ENCODE assay signal across 14 mouse cellular contexts in the genomic region with DNA sequence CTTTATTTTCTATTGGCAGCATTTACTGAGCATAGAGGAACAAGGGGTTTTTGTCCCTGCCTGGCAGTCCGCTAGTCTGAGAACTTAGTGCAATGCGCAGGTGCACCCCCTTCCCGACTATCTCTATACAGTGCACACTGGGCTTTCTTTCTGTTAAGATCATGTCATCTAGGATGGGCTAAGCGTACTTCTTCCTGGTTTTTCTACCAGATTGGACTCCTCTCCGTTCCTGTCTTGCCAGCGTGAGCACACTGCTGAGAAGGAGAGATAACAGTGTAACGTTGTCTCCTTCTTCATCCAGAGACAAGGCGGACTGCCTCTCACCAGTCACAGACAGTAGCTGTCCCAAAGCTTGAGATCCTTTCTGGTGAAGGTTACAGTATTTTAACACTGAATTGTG.
"Had no signal": no experiment of that assay in that cellular context is flagged by ENCODE, and none has a peak within 500 bp of the region (broad histone marks: within the 10 kb centered on the region; RNA-seq: fewer than 3 reads in every experiment).

No protein-coding gene starts in this region.

- ATAC-seq: inflammation-experienced regulatory T-cells, adult 6 months; intestine, postnatal 0 days had no signal

- H3K27ac ChIP-seq: kidney, postnatal 0 days; limb, embryonic 12.5 days; lung, embryonic 15.5 days; macrophage; neural tube, embryonic 12.5 days; stomach, embryonic 15.5 days had no signal

- H3K4me3 ChIP-seq: limb, embryonic 12.5 days; lung, embryonic 15.5 days; neural tube, embryonic 12.5 days; stomach, embryonic 15.5 days had no signal

- DNase-seq: kidney, adult 8-10 months; kidney, postnatal 36 days; lung, postnatal 14 days; midbrain, embryonic 14.5 days; retina, postnatal 1 day; right cerebral cortex, postnatal 4 days had no signal

- H3K4me1 ChIP-seq: limb, embryonic 12.5 days; lung, embryonic 15.5 days; neural tube, embryonic 12.5 days; stomach, embryonic 15.5 days had no signal

- H3K9ac ChIP-seq: limb, embryonic 12.5 days; lung, embryonic 15.5 days; neural tube, embryonic 12.5 days; stomach, embryonic 15.5 days had no signal

- H3K9me3 ChIP-seq: limb, embryonic 12.5 days; lung, embryonic 15.5 days; neural tube, embryonic 12.5 days; stomach, embryonic 15.5 days had no signal

- H3K4me2 ChIP-seq: limb, embryonic 12.5 days; lung, embryonic 15.5 days; neural tube, embryonic 12.5 days; stomach, embryonic 15.5 days had no signal

- H3K27me3 ChIP-seq: limb, embryonic 12.5 days; lung, embryonic 15.5 days; neural tube, embryonic 12.5 days; stomach, embryonic 15.5 days had no signal
